Mouse (Mus musculus) spleen, adult 2 months (tissue): ENCODE data around the gene Kdm1b. TPM values are rescaled to one million over a fixed set of nuclear protein-coding genes. Genes with fewer than 3 reads are reported as not detected.

ENCODE experiments used
- DNase-seq, 2 experiments: peaks; one replicate each; pipeline versions ENCODE4 v3.0.0 to v3.0.0-alpha.2; 2012 to 2021; ENCODE audit warnings: low spot score in 2 of 2, low read depth in 1 of 2
- H3K27ac ChIP-seq: fragments of 200-500 bp; 2 replicates; pipeline ENCODE4 v1.5.1; 2012; ENCODE audit warnings: low read length, inconsistent platforms; ENCODE audit not compliant: insufficient read depth
- H3K27me3 ChIP-seq: fragments of 200-500 bp; 2 replicates; pipeline ENCODE4 v1.6.1; 2012; ENCODE audit warnings: mild to moderate bottlenecking, moderate library complexity, low read length, inconsistent platforms; ENCODE audit not compliant: control insufficient read depth, insufficient read depth
- H3K36me3 ChIP-seq: fragments of 200-500 bp; 2 replicates; pipeline ENCODE4 v1.6.1; 2012; ENCODE audit warnings: mild to moderate bottlenecking, low read length, inconsistent platforms; ENCODE audit not compliant: control insufficient read depth, insufficient read depth
- H3K4me1 ChIP-seq: fragments of 200-500 bp; 2 replicates; pipeline ENCODE4 v1.6.1; 2011; ENCODE audit warnings: inconsistent platforms; ENCODE audit not compliant: control insufficient read depth, insufficient read depth, insufficient read length
- H3K4me3 ChIP-seq: fragments of 200-500 bp; 2 replicates; pipeline ENCODE4 v1.5.1; 2011; ENCODE audit warnings: mild to moderate bottlenecking, inconsistent platforms; ENCODE audit not compliant: insufficient read depth, insufficient read length; ENCODE audit errors: extremely low read depth
- CTCF ChIP-seq: fragments of 200-500 bp; IDR thresholded peaks from 2 replicates; pipeline ENCODE4 v1.5.1; 2011; ENCODE audit warnings: mild to moderate bottlenecking, inconsistent platforms; ENCODE audit not compliant: insufficient read depth, insufficient read length, insufficient replicate concordance; ENCODE audit errors: extremely low read depth
- POLR2A ChIP-seq: fragments of 200-500 bp; IDR thresholded peaks from 2 replicates; pipeline ENCODE4 v1.6.1; 2011; ENCODE audit warnings: low read depth, low read length, inconsistent platforms
- WGBS: fragments of 180-500 bp; shearing (Covaris S2); methylation state at CpG from one replicate; pipeline ENCODE4 v1.1.7; 2018; 5-methylcytosine and 5-hydroxymethylcytosine counted together
- polyA plus RNA-seq: library from polyadenylated mRNA; depleted of rRNA; stranded (reverse); fragments of >200 nt; gene quantifications from 2 replicates; pipeline ENCODE4 v1.2.3, GENCODE M21; 2012

The Kdm1b gene
- polyA plus RNA-seq, 1 experiment, result 5.3 TPM

- H3K36me3 ChIP-seq, result peaks cover 7% of the 10 kb centered on the region
- peak overlapping the region; percentile 99 for H3K4me3 ChIP-seq
- no peaks in the 10 kb centered on the region for H3K27me3 ChIP-seq
- peaks cover 4% of the 10 kb centered on the region; the same call in 1 of the 2 replicates for H3K4me1 ChIP-seq
- WGBS, result under 1% methylated on average over 25 of the region's 25 CpGs
- TF ChIP-seq CTCF (no peak), POLR2A (no peak)
- H3K27ac ChIP-seq, result peak overlapping the region; percentile 96
- peak in 1 of 2 experiments; percentile 12 for DNase-seq
Observed at GRCm38 (mm10) chr13:47104856-47105541, 61.7 kb downstream of the Kdm1b start.

- peak within 1 kb of the TSS; percentile 96 for H3K27ac ChIP-seq
- H3K27me3 ChIP-seq, result no peaks in the 10 kb centered on the region
- H3K4me3 ChIP-seq, result peak within 1 kb of the TSS; percentile 99
- H3K4me1 ChIP-seq, result peaks cover 4% of the 10 kb centered on the region; the same call in 1 of the 2 replicates
- peak; percentile 55 to 75 for DNase-seq
- TF ChIP-seq POLR2A, result no peak
- TF ChIP-seq CTCF, result 0 out of 2 replicates have a peak, but pooled peaks have one; percentile 0
- under 1% methylated on average over 118 of the region's 129 CpGs for WGBS
- peaks cover 4% of the 10 kb centered on the region; the same call in 1 of the 2 replicates for H3K36me3 ChIP-seq
Observed at GRCm38 (mm10) chr13:47105711-47106579, 62.6 kb downstream of the Kdm1b start, which contains the start of gene Dek. Gene Dek (minus strand): TSS chr13:47106201.

GRCm38 (mm10) chr13:47106580-47106888 is 63.2 kb downstream of the Kdm1b start:
- DNase-seq, result no peak
- TF ChIP-seq POLR2A (no peak), CTCF (no peak)
- 1% methylated on average over 20 of the region's 20 CpGs for WGBS
- peak overlapping the region; percentile 99 for H3K4me3 ChIP-seq
- H3K27me3 ChIP-seq, result no peaks in the 10 kb centered on the region
- H3K27ac ChIP-seq, result peak overlapping the region; percentile 39; the same call in 1 of the 2 replicates
- peaks cover 4% of the 10 kb centered on the region; the same call in 1 of the 2 replicates for H3K4me1 ChIP-seq
- 0 out of 2 replicates have a peak, but pooled peaks cover 2% of the 10 kb centered on the region for H3K36me3 ChIP-seq

GRCm38 (mm10) chr13:47109239-47109638 is 65.9 kb downstream of the Kdm1b start:
- WGBS, result 91% methylated on average over 2 of the region's 2 CpGs
- no peak for DNase-seq
- no peaks in the 10 kb centered on the region for H3K4me1 ChIP-seq
- TF ChIP-seq CTCF (no peak), POLR2A (no peak)
- H3K27ac ChIP-seq, result no peak overlapping the region
- H3K36me3 ChIP-seq, result no peaks in the 10 kb centered on the region
- H3K4me3 ChIP-seq, result no peak overlapping the region
- H3K27me3 ChIP-seq, result no peaks in the 10 kb centered on the region

- Histone ChIP-seq H3K4me1 (no peaks in the 10 kb centered on the region), H3K4me3 (no peak overlapping the region), H3K27ac (no peak overlapping the region), H3K27me3 (no peaks in the 10 kb centered on the region), H3K36me3 (no peaks in the 10 kb centered on the region)
- 83% methylated on average over 3 of the region's 3 CpGs for WGBS
- TF ChIP-seq POLR2A (no peak), CTCF (no peak)
- no peak for DNase-seq
Observed at GRCm38 (mm10) chr13:47111185-47111584, 67.9 kb downstream of the Kdm1b start.

- DNase-seq, result no peak
- Histone ChIP-seq H3K4me1 (no peaks in the 10 kb centered on the region), H3K36me3 (no peaks in the 10 kb centered on the region), H3K27me3 (no peaks in the 10 kb centered on the region), H3K4me3 (no peak overlapping the region), H3K27ac (no peak overlapping the region)
- TF ChIP-seq CTCF (no peak), POLR2A (no peak)
- 89% methylated on average over 3 of the region's 3 CpGs for WGBS
Observed at GRCm38 (mm10) chr13:47112056-47112455, 68.8 kb downstream of the Kdm1b start.
